Mouse (Mus musculus) liver, embryonic 14.5 days (tissue): ENCODE data around the gene Btbd9. TPM values are rescaled to one million over a fixed set of nuclear protein-coding genes. Genes with fewer than 3 reads are reported as not detected.

ENCODE experiments used
- ATAC-seq: fragments of 200-750 bp; cut with Nextera tagmentation; 2 replicates; pipeline ENCODE4 v1.8.0; 2017; ENCODE audit warnings: moderate number of reproducible peaks, mild to moderate bottlenecking, moderate library complexity; ENCODE audit not compliant: insufficient read depth
- DNase-seq, 3 experiments: peaks; one replicate each; pipeline ENCODE4 v3.0.0-alpha.2; 2012 to 2013; ENCODE audit warnings: low read depth in 3 of 3, low spot score in 3 of 3
- H3K27ac ChIP-seq: fragments of 300-500 bp; sonication (generic); 2 replicates; pipeline ENCODE4 v1.5.1; 2014; ENCODE audit warnings: moderate library complexity, mild to moderate bottlenecking, control low read depth, inconsistent platforms
- H3K27me3 ChIP-seq: fragments of 300-500 bp; sonication (generic); 2 replicates; pipeline ENCODE4 v1.6.1; 2014; ENCODE audit warnings: mild to moderate bottlenecking, low read length, moderate library complexity; ENCODE audit not compliant: control insufficient read depth, insufficient read depth
- H3K36me3 ChIP-seq: fragments of 300-500 bp; sonication (generic); replicated peaks from 2 replicates; pipeline ENCODE4 v1.6.1; 2014; ENCODE audit warnings: low read depth; ENCODE audit not compliant: control insufficient read depth, insufficient read depth
- H3K4me1 ChIP-seq, 2 experiments: fragments of 200-500 bp in 1 of 2; fragments of 300-500 bp in 1 of 2; sonication (generic) in 1 of 2; replicated peaks; 2 replicates each; pipeline ENCODE4 v1.6.1; 2012 to 2014; ENCODE audit warnings: antibody characterized with exemption in 1 of 2, inconsistent platforms in 1 of 2, low read length in 1 of 2; ENCODE audit not compliant: control insufficient read depth in 2 of 2, insufficient read depth in 2 of 2
- H3K4me2 ChIP-seq: fragments of 300-500 bp; sonication (generic); 2 replicates; pipeline ENCODE4 v1.6.1; 2014; ENCODE audit warnings: low read depth, mild to moderate bottlenecking, control low read depth, moderate library complexity
- H3K4me3 ChIP-seq, 2 experiments: fragments of 200-500 bp in 1 of 2; fragments of 300-500 bp in 1 of 2; sonication (generic) in 1 of 2; 2 replicates each; pipeline ENCODE4 v1.5.1; 2012 to 2014; ENCODE audit warnings: low read depth in 2 of 2, low read length in 2 of 2, mild to moderate bottlenecking in 2 of 2, control low read depth in 1 of 2, inconsistent platforms in 1 of 2, moderate library complexity in 1 of 2; ENCODE audit not compliant: insufficient read depth in 1 of 2
- H3K9ac ChIP-seq: fragments of 300-500 bp; sonication (generic); replicated peaks from 2 replicates; pipeline ENCODE4 v1.6.1; 2014; ENCODE audit warnings: mild to moderate bottlenecking, control low read depth, moderate library complexity
- H3K9me3 ChIP-seq: fragments of 300-500 bp; sonication (generic); 2 replicates; pipeline ENCODE4 v1.6.1; 2016; ENCODE audit warnings: low read length, mixed read lengths; ENCODE audit not compliant: control insufficient read depth
- CTCF ChIP-seq: IDR thresholded peaks from 2 replicates; pipeline ENCODE4 v1.5.1; 2016; ENCODE audit warnings: antibody characterized with exemption, low read depth, control low read depth
- EP300 ChIP-seq: IDR thresholded peaks from 2 replicates; pipeline ENCODE4 v1.6.1; 2016; ENCODE audit warnings: antibody characterized with exemption, low read depth
- WGBS: fragments of 180-500 bp; shearing (Covaris S2); extraction: QIAGEN DNeasy Blood & Tissue Kit; methylation state at CpG from one replicate; pipeline ENCODE4 v1.1.7; 2014; ENCODE audit not compliant: insufficient replicate concordance; 5-methylcytosine and 5-hydroxymethylcytosine counted together
- polyA plus RNA-seq, 2 experiments: library from polyadenylated mRNA; depleted of rRNA in 1 of 2; stranded (reverse) in 1 of 2; unstranded in 1 of 2; fragments of >200 nt; fragmentation: Nextera tagmentation in 1 of 2; extraction: Ambion mirVana in 1 of 2; gene quantifications; 2 replicates each; pipeline versions ENCODE4 v1.2.1 to v1.2.3; 2012 to 2014

The Btbd9 gene
- polyA plus RNA-seq, 2 experiments = 2.7 to 9.6 TPM

- Histone ChIP-seq H3K27me3 (no peaks in the 10 kb centered on the region), H3K36me3 (no peaks in the 10 kb centered on the region), H3K4me1 (no peaks in the 10 kb centered on the region; a peak in 1 of 4 replicates), H3K9me3 (no peaks in the 10 kb centered on the region), H3K4me2 (no peak overlapping the region), H3K4me3 (no peak overlapping the region), H3K9ac (no peak overlapping the region), H3K27ac (no peak overlapping the region)
- DNase-seq (no peak), ATAC-seq (no peak)
- WGBS = 59% methylated on average over 6 of the region's 6 CpGs
- no peak for TF ChIP-seq CTCF
- TF ChIP-seq EP300 = no peak
These were observed 12.7 kb downstream of the Btbd9 start for GRCm38 (mm10) chr17:30563484-30564075.

GRCm38 (mm10) chr17:30562770-30563169, 13.5 kb downstream of the Btbd9 start:
- TF ChIP-seq EP300 (no peak), CTCF (no peak)
- H3K27ac ChIP-seq = no peak overlapping the region
- DNase-seq = no peak
- H3K36me3 ChIP-seq = no peaks in the 10 kb centered on the region
- H3K4me3 ChIP-seq = no peak overlapping the region
- 70% methylated on average over 2 of the region's 2 CpGs for WGBS
- no peaks in the 10 kb centered on the region for H3K9me3 ChIP-seq
- no peak overlapping the region for H3K9ac ChIP-seq
- no peaks in the 10 kb centered on the region for H3K27me3 ChIP-seq
- H3K4me2 ChIP-seq = no peak overlapping the region
- H3K4me1 ChIP-seq = no peaks in the 10 kb centered on the region
- no peak for ATAC-seq

- H3K9ac ChIP-seq = no peak overlapping the region
- WGBS = 18% methylated on average over 3 of the region's 3 CpGs
- H3K4me3 ChIP-seq = no peak overlapping the region
- H3K4me2 ChIP-seq = no peak overlapping the region
- no peaks in the 10 kb centered on the region for H3K4me1 ChIP-seq
- DNase-seq = peak in 1 of 3 experiments; percentile 47
- H3K27me3 ChIP-seq = no peaks in the 10 kb centered on the region
- no peaks in the 10 kb centered on the region for H3K9me3 ChIP-seq
- H3K27ac ChIP-seq = no peak overlapping the region
- no peak for ATAC-seq
- TF ChIP-seq CTCF = peak; percentile 90
- TF ChIP-seq EP300 = no peak
- no peaks in the 10 kb centered on the region for H3K36me3 ChIP-seq
These were observed 16.8 kb downstream of the Btbd9 start for GRCm38 (mm10) chr17:30559536-30559935.

GRCm38 (mm10) chr17:30558623-30559022, 17.7 kb downstream of the Btbd9 start:
- DNase-seq (no peak), ATAC-seq (no peak)
- Histone ChIP-seq H3K36me3 (no peaks in the 10 kb centered on the region), H3K4me2 (no peak overlapping the region), H3K4me1 (no peaks in the 10 kb centered on the region), H3K9me3 (no peaks in the 10 kb centered on the region), H3K27ac (no peak overlapping the region), H3K9ac (no peak overlapping the region), H3K27me3 (no peaks in the 10 kb centered on the region), H3K4me3 (no peak overlapping the region)
- 59% methylated on average over 2 of the region's 2 CpGs for WGBS
- TF ChIP-seq CTCF (no peak), EP300 (no peak)

- no peak for DNase-seq
- no peaks in the 10 kb centered on the region for H3K27me3 ChIP-seq
- no peak overlapping the region for H3K9ac ChIP-seq
- H3K4me1 ChIP-seq = no peaks in the 10 kb centered on the region
- no peak overlapping the region for H3K4me2 ChIP-seq
- ATAC-seq = no peak
- H3K4me3 ChIP-seq = no peak overlapping the region
- TF ChIP-seq CTCF (no peak), EP300 (no peak)
- H3K27ac ChIP-seq = no peak overlapping the region
- WGBS = 64% methylated on average over 3 of the region's 3 CpGs
- H3K9me3 ChIP-seq = no peaks in the 10 kb centered on the region
- no peaks in the 10 kb centered on the region for H3K36me3 ChIP-seq
These were observed 19.8 kb downstream of the Btbd9 start for GRCm38 (mm10) chr17:30556512-30556911.
